Mouse (Mus musculus): ENCODE results near the gene Ypel2. TPM values are rescaled to one million over a fixed set of nuclear protein-coding genes. Genes with fewer than 3 reads are reported as not detected.

Gene Ypel2
- polyA plus RNA-seq, 1 experiment = 1.5 TPM

GRCm38 (mm10) chr11:87001217-87001616 is 7.7 kb upstream of the Ypel2 start:
- TF ChIP-seq CEBPB (IDR thresholded peaks at IDR 0.05; ENCODE audit: insufficient read depth, poor library complexity, severe bottlenecking) (no peak), MAX (IDR thresholded peaks at IDR 0.05; ENCODE audit: low read depth) (no peak), E2F4 (IDR thresholded peaks at IDR 0.05; ENCODE audit: insufficient read depth) (no peak), TCF3 (IDR thresholded peaks at IDR 0.05; ENCODE audit: insufficient read length, low read depth) (no peak), POLR2A (IDR thresholded peaks at IDR 0.05; ENCODE audit: insufficient read length, low read depth) (no peak), REST (IDR thresholded peaks at IDR 0.05; ENCODE audit: insufficient read depth, insufficient read length) (no peak), TCF12 (IDR thresholded peaks at IDR 0.05; ENCODE audit: insufficient read depth, poor library complexity, severe bottlenecking) (no peak), MYOD1 (IDR thresholded peaks at IDR 0.05; ENCODE audit: control insufficient read depth in 1 of 3, insufficient read length in 2 of 3, low read depth in 2 of 3) (no peak), MYOG (IDR thresholded peaks at IDR 0.05; ENCODE audit: control insufficient read depth in 1 of 3, insufficient read depth in 1 of 3, insufficient read length in 2 of 3, low read depth in 2 of 3) (no peak), USF1 (IDR thresholded peaks at IDR 0.05; ENCODE audit: low read depth) (no peak), POLR2AphosphoS2 (IDR thresholded peaks at IDR 0.05; ENCODE audit: insufficient read length, low read depth) (no peak), SRF (IDR thresholded peaks at IDR 0.05; ENCODE audit: control insufficient read depth, insufficient read length, low read depth) (no peak)
- Histone ChIP-seq H3K4me3 (no peak overlapping the region), H3K79me2 (ENCODE audit: control insufficient read depth, insufficient read depth) (no peaks in the 10 kb centered on the region), H3K4me2 (ENCODE audit: low read depth) (no peak overlapping the region), H3ac (ENCODE audit: control insufficient read depth, insufficient read length) (no peak overlapping the region), H3K27me3 (ENCODE audit: control insufficient read depth, insufficient read depth, insufficient read length) (no peaks in the 10 kb centered on the region), H3K36me3 (ENCODE audit: control insufficient read depth, insufficient read depth) (no peaks in the 10 kb centered on the region)

- H3K36me3 ChIP-seq (ENCODE audit: control insufficient read depth, insufficient read depth) = no peaks in the 10 kb centered on the region
- H3K4me2 ChIP-seq (ENCODE audit: low read depth) = no peak overlapping the region
- no peaks in the 10 kb centered on the region for H3K79me2 ChIP-seq (ENCODE audit: control insufficient read depth, insufficient read depth)
- no peak overlapping the region for H3ac ChIP-seq (ENCODE audit: control insufficient read depth, insufficient read length)
- TF ChIP-seq MAX (IDR thresholded peaks at IDR 0.05; ENCODE audit: low read depth) = no peak
- no peak for TF ChIP-seq USF1 (IDR thresholded peaks at IDR 0.05; ENCODE audit: low read depth)
- no peak for TF ChIP-seq POLR2A (IDR thresholded peaks at IDR 0.05; ENCODE audit: insufficient read length, low read depth)
- no peak for TF ChIP-seq TCF3 (IDR thresholded peaks at IDR 0.05; ENCODE audit: insufficient read length, low read depth)
- no peak for TF ChIP-seq MYOD1 (IDR thresholded peaks at IDR 0.05; ENCODE audit: control insufficient read depth in 1 of 3, insufficient read length in 2 of 3, low read depth in 2 of 3)
- no peak for TF ChIP-seq MYOG (IDR thresholded peaks at IDR 0.05; ENCODE audit: control insufficient read depth in 1 of 3, insufficient read depth in 1 of 3, insufficient read length in 2 of 3, low read depth in 2 of 3)
- no peak for TF ChIP-seq POLR2AphosphoS2 (IDR thresholded peaks at IDR 0.05; ENCODE audit: insufficient read length, low read depth)
- TF ChIP-seq REST (IDR thresholded peaks at IDR 0.05; ENCODE audit: insufficient read depth, insufficient read length) = no peak
- TF ChIP-seq SRF (IDR thresholded peaks at IDR 0.05; ENCODE audit: control insufficient read depth, insufficient read length, low read depth) = no peak
- no peak for TF ChIP-seq TCF12 (IDR thresholded peaks at IDR 0.05; ENCODE audit: insufficient read depth, poor library complexity, severe bottlenecking)
- no peak for TF ChIP-seq E2F4 (IDR thresholded peaks at IDR 0.05; ENCODE audit: insufficient read depth)
- TF ChIP-seq CEBPB (IDR thresholded peaks at IDR 0.05; ENCODE audit: insufficient read depth, poor library complexity, severe bottlenecking) = no peak
- no peak overlapping the region for H3K4me3 ChIP-seq
- no peaks in the 10 kb centered on the region for H3K27me3 ChIP-seq (ENCODE audit: control insufficient read depth, insufficient read depth, insufficient read length)
Observed at GRCm38 (mm10) chr11:86996266-86996665, 2.8 kb upstream of the Ypel2 start.

GRCm38 (mm10) chr11:86995625-86996221 is 2.2 kb upstream of the Ypel2 start:
- Histone ChIP-seq H3K36me3 (ENCODE audit: control insufficient read depth, insufficient read depth) (no peaks in the 10 kb centered on the region), H3K79me2 (ENCODE audit: control insufficient read depth, insufficient read depth) (no peaks in the 10 kb centered on the region), H3K4me2 (ENCODE audit: low read depth) (peak overlapping the region; percentile 49), H3K27me3 (ENCODE audit: control insufficient read depth, insufficient read depth, insufficient read length) (no peaks in the 10 kb centered on the region), H3K4me3 (no peak overlapping the region), H3ac (ENCODE audit: control insufficient read depth, insufficient read length) (no peak overlapping the region)
- TF ChIP-seq MAX (IDR thresholded peaks at IDR 0.05; ENCODE audit: low read depth) = no peak
- TF ChIP-seq TCF12 (IDR thresholded peaks at IDR 0.05; ENCODE audit: insufficient read depth, poor library complexity, severe bottlenecking) = no peak
- TF ChIP-seq POLR2AphosphoS2 (IDR thresholded peaks at IDR 0.05; ENCODE audit: insufficient read length, low read depth) = no peak
- no peak for TF ChIP-seq CEBPB (IDR thresholded peaks at IDR 0.05; ENCODE audit: insufficient read depth, poor library complexity, severe bottlenecking)
- TF ChIP-seq USF1 (IDR thresholded peaks at IDR 0.05; ENCODE audit: low read depth) = no peak
- TF ChIP-seq TCF3 (IDR thresholded peaks at IDR 0.05; ENCODE audit: insufficient read length, low read depth) = no peak
- no peak for TF ChIP-seq MYOD1 (IDR thresholded peaks at IDR 0.05; ENCODE audit: control insufficient read depth in 1 of 3, insufficient read length in 2 of 3, low read depth in 2 of 3)
- no peak for TF ChIP-seq E2F4 (IDR thresholded peaks at IDR 0.05; ENCODE audit: insufficient read depth)
- TF ChIP-seq REST (IDR thresholded peaks at IDR 0.05; ENCODE audit: insufficient read depth, insufficient read length) = no peak
- TF ChIP-seq POLR2A (IDR thresholded peaks at IDR 0.05; ENCODE audit: insufficient read length, low read depth) = no peak
- TF ChIP-seq MYOG (IDR thresholded peaks at IDR 0.05; ENCODE audit: control insufficient read depth in 1 of 3, insufficient read depth in 1 of 3, insufficient read length in 2 of 3, low read depth in 2 of 3) = no peak
- TF ChIP-seq SRF (IDR thresholded peaks at IDR 0.05; ENCODE audit: control insufficient read depth, insufficient read length, low read depth) = no peak

- H3ac ChIP-seq (ENCODE audit: control insufficient read depth, insufficient read length) = no peak overlapping the region
- no peaks in the 10 kb centered on the region for H3K27me3 ChIP-seq (ENCODE audit: control insufficient read depth, insufficient read depth, insufficient read length)
- H3K4me3 ChIP-seq = no peak overlapping the region
- no peaks in the 10 kb centered on the region for H3K79me2 ChIP-seq (ENCODE audit: control insufficient read depth, insufficient read depth)
- H3K36me3 ChIP-seq (ENCODE audit: control insufficient read depth, insufficient read depth) = no peaks in the 10 kb centered on the region
- no peak overlapping the region for H3K4me2 ChIP-seq (ENCODE audit: low read depth)
- no peak for TF ChIP-seq POLR2AphosphoS2 (IDR thresholded peaks at IDR 0.05; ENCODE audit: insufficient read length, low read depth)
Observed at GRCm38 (mm10) chr11:86994791-86995624, 1.5 kb upstream of the Ypel2 start.
